Mouse (Mus musculus): ENCODE measurements at regions not wholly inside any gene's neighbourhood (a gene's known extent, or its start where the extent isn't known, plus 50 kb on each side); places are given as distances from the start of the nearest gene placed in this dataset.
"Not testable (repeated sequence)": the region's sequence is repeated elsewhere in the genome, so short reads cannot be mapped to it uniquely, and the experiment has no call there.

GRCm38 (mm10) chr2:17932932-17933790 is 63.6 kb downstream of the H2al2a start:
- H3K4me2 ChIP-seq, result no peak overlapping the region
- ATAC-seq (ENCODE audit: insufficient read depth, low FRiP score, low read depth), result no peak
- no peak overlapping the region for H3K4me3 ChIP-seq (replicated peaks)

GRCm38 (mm10) chr2:17932426-17932931 is 64.3 kb downstream of the H2al2a start:
- WGBS, result 57% methylated on average over 16 of the region's 16 CpGs

More at GRCm38 (mm10) chr2:17932932-17933790, 63.6 kb downstream of the H2al2a start:
- Histone ChIP-seq H3K9me3 (no peaks in the 10 kb centered on the region), H3K36me3 (no peaks in the 10 kb centered on the region), H3K9ac (no peak overlapping the region), H3K27me3 (replicated peaks) (no peaks in the 10 kb centered on the region), H3K27ac (no peak overlapping the region), H3K4me1 (no peaks in the 10 kb centered on the region)
- 55% methylated on average over 15 of the region's 15 CpGs for WGBS

GRCm38 (mm10) chr2:17931881-17932280 is 64.9 kb downstream of the H2al2a start:
- Histone ChIP-seq H3K4me3 (replicated peaks) (no peak overlapping the region), H3K27me3 (replicated peaks) (no peaks in the 10 kb centered on the region), H3K4me1 (no peaks in the 10 kb centered on the region), H3K36me3 (no peaks in the 10 kb centered on the region), H3K4me2 (no peak overlapping the region), H3K9me3 (no peaks in the 10 kb centered on the region), H3K9ac (no peak overlapping the region), H3K27ac (no peak overlapping the region)
- no peak for ATAC-seq (ENCODE audit: insufficient read depth, low FRiP score, low read depth)
- WGBS, result 78% methylated on average over 5 of the region's 5 CpGs

More at GRCm38 (mm10) chr2:17932426-17932931, 64.3 kb downstream of the H2al2a start:
- no peak overlapping the region for H3K4me3 ChIP-seq (replicated peaks)
- no peak overlapping the region for H3K4me2 ChIP-seq
- H3K36me3 ChIP-seq, result no peaks in the 10 kb centered on the region
- H3K27me3 ChIP-seq (replicated peaks), result no peaks in the 10 kb centered on the region
- no peak overlapping the region for H3K9ac ChIP-seq
- no peak for ATAC-seq (ENCODE audit: insufficient read depth, low FRiP score, low read depth)
- no peak overlapping the region for H3K27ac ChIP-seq
- no peaks in the 10 kb centered on the region for H3K4me1 ChIP-seq
- H3K9me3 ChIP-seq, result no peaks in the 10 kb centered on the region

- Histone ChIP-seq H3K9ac (no peak overlapping the region), H3K9me3 (no peaks in the 10 kb centered on the region), H3K4me3 (replicated peaks) (no peak overlapping the region), H3K4me1 (0 out of 2 replicates have a peak, but pooled peaks cover 4% of the 10 kb centered on the region), H3K27ac (no peak overlapping the region), H3K27me3 (replicated peaks) (no peaks in the 10 kb centered on the region), H3K4me2 (no peak overlapping the region), H3K36me3 (no peaks in the 10 kb centered on the region)
- no peak for ATAC-seq (ENCODE audit: insufficient read depth, low FRiP score, low read depth)
- WGBS, result 81% methylated on average over 1 of the region's 1 CpGs
Measured at GRCm38 (mm10) chr2:17918861-17919648, 77.7 kb downstream of the H2al2a start.

GRCm38 (mm10) chr2:17917238-17917946 is 79.4 kb downstream of the H2al2a start:
- no peak for ATAC-seq (ENCODE audit: insufficient read depth, low FRiP score, low read depth)
- no peak overlapping the region for H3K9ac ChIP-seq
- H3K27ac ChIP-seq, result no peak overlapping the region

DNA sequence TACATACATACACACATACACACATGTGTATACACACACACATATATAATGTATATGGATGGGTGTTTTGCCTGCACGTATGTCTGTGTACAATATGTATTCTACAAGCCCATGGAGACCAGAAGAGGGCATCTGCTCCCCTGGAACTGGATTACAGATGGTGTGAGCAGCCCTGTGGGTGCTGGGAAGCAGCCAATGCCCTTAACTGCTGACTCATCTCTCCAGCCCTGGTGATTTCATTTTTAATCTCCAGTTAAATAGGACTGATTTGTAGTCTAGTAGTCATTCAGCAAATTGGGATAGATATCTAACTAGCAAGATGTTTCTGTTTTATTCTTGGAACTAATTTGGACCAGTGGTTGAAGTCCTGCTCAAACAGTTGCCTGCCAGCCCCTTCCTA is 94.1 kb downstream of the H2al2a start:
- no peaks in the 10 kb centered on the region for H3K9me3 ChIP-seq
- WGBS, result 79% methylated on average over 1 of the region's 1 CpGs
- no peak overlapping the region for H3K4me3 ChIP-seq (replicated peaks)
- no peak overlapping the region for H3K9ac ChIP-seq
- no peak for ATAC-seq (ENCODE audit: insufficient read depth, low FRiP score, low read depth)
- H3K27ac ChIP-seq, result no peak overlapping the region
- H3K4me1 ChIP-seq, result no peaks in the 10 kb centered on the region
- H3K27me3 ChIP-seq (replicated peaks), result no peaks in the 10 kb centered on the region
- H3K4me2 ChIP-seq, result no peak overlapping the region
- H3K36me3 ChIP-seq, result no peaks in the 10 kb centered on the region

More at GRCm38 (mm10) chr2:17917238-17917946, 79.4 kb downstream of the H2al2a start:
- Histone ChIP-seq H3K4me2 (no peak overlapping the region), H3K4me1 (0 out of 2 replicates have a peak, but pooled peaks cover 4% of the 10 kb centered on the region), H3K27me3 (replicated peaks) (no peaks in the 10 kb centered on the region), H3K4me3 (replicated peaks) (no peak overlapping the region), H3K36me3 (no peaks in the 10 kb centered on the region), H3K9me3 (no peaks in the 10 kb centered on the region)
- 33% methylated on average over 8 of the region's 8 CpGs for WGBS

GRCm38 (mm10) chr2:17900202-17900601 is 96.6 kb downstream of the H2al2a start:
- H3K4me3 ChIP-seq (replicated peaks), result no peak overlapping the region
- H3K27me3 ChIP-seq (replicated peaks), result no peaks in the 10 kb centered on the region
- H3K9ac ChIP-seq, result no peak overlapping the region
- no peaks in the 10 kb centered on the region for H3K4me1 ChIP-seq
- no peak overlapping the region for H3K27ac ChIP-seq
- H3K4me2 ChIP-seq, result no peak overlapping the region
- H3K36me3 ChIP-seq, result no peaks in the 10 kb centered on the region
- H3K9me3 ChIP-seq, result no peaks in the 10 kb centered on the region
- WGBS, result 42% methylated on average over 8 of the region's 8 CpGs
- peak; percentile 50; the same call in 1 of the 2 replicates for ATAC-seq (ENCODE audit: insufficient read depth, low FRiP score, low read depth)

GRCm38 (mm10) chr2:17898780-17899179 is 98.0 kb downstream of the H2al2a start:
- no peak overlapping the region for H3K4me2 ChIP-seq
- H3K9me3 ChIP-seq, result no peaks in the 10 kb centered on the region
- no peaks in the 10 kb centered on the region for H3K36me3 ChIP-seq
- no peaks in the 10 kb centered on the region for H3K4me1 ChIP-seq
- peak; percentile 47; the same call in 1 of the 2 replicates for ATAC-seq (ENCODE audit: insufficient read depth, low FRiP score, low read depth)
- no peak overlapping the region for H3K27ac ChIP-seq
- no peaks in the 10 kb centered on the region for H3K27me3 ChIP-seq (replicated peaks)
- no peak overlapping the region for H3K9ac ChIP-seq
- WGBS, result 37% methylated on average over 3 of the region's 3 CpGs
- no peak overlapping the region for H3K4me3 ChIP-seq (replicated peaks)

DNA sequence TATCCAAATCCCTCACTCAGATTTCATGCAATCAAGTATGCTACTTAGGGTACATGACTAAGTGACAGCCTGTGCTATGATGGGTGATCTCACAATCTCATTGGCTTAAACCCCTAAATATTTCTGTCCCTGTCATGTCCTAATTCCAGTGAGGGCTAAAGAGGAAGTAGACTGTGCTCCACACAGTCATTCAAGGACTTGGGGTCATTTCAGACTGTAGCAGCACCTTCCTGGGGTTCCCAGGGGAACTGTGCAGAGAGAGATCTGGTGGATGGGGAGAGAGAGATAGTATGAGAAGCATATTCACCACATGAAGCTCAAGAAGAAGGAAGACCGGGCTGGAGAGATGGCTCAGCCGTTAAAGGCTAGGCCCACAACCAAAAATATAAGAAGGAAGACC is 100.7 kb downstream of the H2al2a start:
- H3K9ac ChIP-seq, result no peak overlapping the region
- no peak overlapping the region for H3K4me3 ChIP-seq (replicated peaks)
- no peaks in the 10 kb centered on the region for H3K27me3 ChIP-seq (replicated peaks)
- no peak for ATAC-seq (ENCODE audit: insufficient read depth, low FRiP score, low read depth)
- WGBS, result 91% methylated on average over 2 of the region's 2 CpGs
- no peak overlapping the region for H3K4me2 ChIP-seq
- H3K27ac ChIP-seq, result no peak overlapping the region
- no peaks in the 10 kb centered on the region for H3K36me3 ChIP-seq
- H3K9me3 ChIP-seq, result no peaks in the 10 kb centered on the region
- H3K4me1 ChIP-seq, result no peaks in the 10 kb centered on the region

- H3K27me3 ChIP-seq (replicated peaks); H3K4me2 ChIP-seq; H3K9ac ChIP-seq; H3K4me1 ChIP-seq; H3K9me3 ChIP-seq; ATAC-seq (ENCODE audit: insufficient read depth, low FRiP score, low read depth); H3K27ac ChIP-seq; H3K36me3 ChIP-seq; H3K4me3 ChIP-seq (replicated peaks): not testable (repeated sequence)
- 94% methylated on average over 7 of the region's 7 CpGs for WGBS
Measured at GRCm38 (mm10) chr2:17892661-17893060, 104.1 kb downstream of the H2al2a start.

GRCm38 (mm10) chr2:17887699-17888098 is 109.1 kb downstream of the H2al2a start:
- Histone ChIP-seq H3K9ac (no peak overlapping the region), H3K4me2 (no peak overlapping the region), H3K4me3 (replicated peaks) (no peak overlapping the region), H3K9me3 (no peaks in the 10 kb centered on the region), H3K27ac (no peak overlapping the region), H3K27me3 (replicated peaks) (no peaks in the 10 kb centered on the region), H3K36me3 (no peaks in the 10 kb centered on the region), H3K4me1 (no peaks in the 10 kb centered on the region)
- ATAC-seq (ENCODE audit: insufficient read depth, low FRiP score, low read depth), result no peak
- 63% methylated on average over 3 of the region's 3 CpGs for WGBS

Data from stomach, embryonic 15.5 days (tissue).